Mouse (Mus musculus) hindbrain, embryonic 15.5 days (tissue): ENCODE measurements around the gene Fgl2. TPM values are rescaled to one million over a fixed set of nuclear protein-coding genes. Genes with fewer than 3 reads are reported as not detected.

Experiments
- ATAC-seq: fragments of 200-750 bp; cut with Nextera tagmentation; 2 replicates; pipeline ENCODE4 v1.8.0; 2017; ENCODE audit warnings: low read depth, moderate number of reproducible peaks, moderate TSS enrichment; ENCODE audit not compliant: low FRiP score
- H3K27ac ChIP-seq: fragments of 300-500 bp; sonication (generic); replicated peaks from 2 replicates; pipeline ENCODE4 v1.5.1; 2015; ENCODE audit warnings: mild to moderate bottlenecking, inconsistent platforms
- H3K27me3 ChIP-seq: fragments of 300-500 bp; sonication (generic); 2 replicates; pipeline ENCODE4 v1.6.1; 2015; ENCODE audit warnings: control low read depth, inconsistent platforms
- H3K36me3 ChIP-seq: fragments of 300-500 bp; sonication (generic); 2 replicates; pipeline ENCODE4 v1.6.1; 2015; ENCODE audit warnings: control low read depth, inconsistent platforms
- H3K4me1 ChIP-seq: fragments of 300-500 bp; sonication (generic); replicated peaks from 2 replicates; pipeline ENCODE4 v1.6.1; 2015; ENCODE audit warnings: control low read depth, inconsistent platforms
- H3K4me2 ChIP-seq: fragments of 300-500 bp; sonication (generic); 2 replicates; pipeline ENCODE4 v1.6.1; 2015; ENCODE audit warnings: moderate library complexity, mild to moderate bottlenecking, inconsistent platforms
- H3K4me3 ChIP-seq: fragments of 300-500 bp; sonication (generic); 2 replicates; pipeline ENCODE4 v1.5.1; 2015; ENCODE audit warnings: mild to moderate bottlenecking, inconsistent platforms
- H3K9ac ChIP-seq: fragments of 300-500 bp; sonication (generic); 2 replicates; pipeline ENCODE4 v1.6.1; 2015; ENCODE audit warnings: inconsistent platforms
- H3K9me3 ChIP-seq: fragments of 300-500 bp; sonication (generic); 2 replicates; pipeline ENCODE4 v1.6.1; 2016; ENCODE audit warnings: control low read depth, inconsistent platforms
- WGBS: fragments of 180-500 bp; shearing (Covaris S2); methylation state at CpG from one replicate; pipeline ENCODE4 v1.1.7; 2015; 5-methylcytosine and 5-hydroxymethylcytosine counted together
- polyA plus RNA-seq: library from polyadenylated mRNA; unstranded; fragments of >200 nt; fragmentation: Nextera tagmentation; extraction: Ambion mirVana; gene quantifications from 2 replicates; pipeline ENCODE4 v1.2.1, GENCODE M21; 2015

The Fgl2 gene
- polyA plus RNA-seq, 1 experiment from 2014 or later = 5.1 TPM

DNA sequence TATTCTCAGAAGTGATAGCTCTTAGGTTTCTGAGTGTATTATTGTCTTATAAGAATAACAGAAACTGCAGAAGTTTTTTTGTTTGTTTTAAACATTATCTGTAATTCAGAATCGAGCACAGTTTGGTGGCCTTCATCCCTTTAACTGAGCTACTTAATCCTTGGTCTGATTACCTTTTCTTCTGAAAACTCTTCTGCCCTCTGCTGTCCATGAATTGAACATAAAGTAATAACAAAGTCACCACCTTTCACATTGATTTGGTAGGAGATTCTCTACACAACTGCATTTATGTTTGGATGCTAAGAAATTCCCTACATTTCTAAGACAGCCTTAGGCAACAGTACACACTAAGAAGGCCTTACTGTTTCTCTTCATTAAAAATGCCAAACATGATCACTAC, 48.2 kb downstream of the Fgl2 start:
- H3K4me1 ChIP-seq = peaks cover 3% of the 10 kb centered on the region
- ATAC-seq = no peak
- no peaks in the 10 kb centered on the region for H3K36me3 ChIP-seq
- H3K27ac ChIP-seq = no peak overlapping the region
- no peak overlapping the region for H3K4me2 ChIP-seq
- no peaks in the 10 kb centered on the region for H3K9me3 ChIP-seq
- 41% methylated on average over 1 of the region's 1 CpGs for WGBS
- no peak overlapping the region for H3K4me3 ChIP-seq
- H3K27me3 ChIP-seq = no peaks in the 10 kb centered on the region
- no peak overlapping the region for H3K9ac ChIP-seq

DNA sequence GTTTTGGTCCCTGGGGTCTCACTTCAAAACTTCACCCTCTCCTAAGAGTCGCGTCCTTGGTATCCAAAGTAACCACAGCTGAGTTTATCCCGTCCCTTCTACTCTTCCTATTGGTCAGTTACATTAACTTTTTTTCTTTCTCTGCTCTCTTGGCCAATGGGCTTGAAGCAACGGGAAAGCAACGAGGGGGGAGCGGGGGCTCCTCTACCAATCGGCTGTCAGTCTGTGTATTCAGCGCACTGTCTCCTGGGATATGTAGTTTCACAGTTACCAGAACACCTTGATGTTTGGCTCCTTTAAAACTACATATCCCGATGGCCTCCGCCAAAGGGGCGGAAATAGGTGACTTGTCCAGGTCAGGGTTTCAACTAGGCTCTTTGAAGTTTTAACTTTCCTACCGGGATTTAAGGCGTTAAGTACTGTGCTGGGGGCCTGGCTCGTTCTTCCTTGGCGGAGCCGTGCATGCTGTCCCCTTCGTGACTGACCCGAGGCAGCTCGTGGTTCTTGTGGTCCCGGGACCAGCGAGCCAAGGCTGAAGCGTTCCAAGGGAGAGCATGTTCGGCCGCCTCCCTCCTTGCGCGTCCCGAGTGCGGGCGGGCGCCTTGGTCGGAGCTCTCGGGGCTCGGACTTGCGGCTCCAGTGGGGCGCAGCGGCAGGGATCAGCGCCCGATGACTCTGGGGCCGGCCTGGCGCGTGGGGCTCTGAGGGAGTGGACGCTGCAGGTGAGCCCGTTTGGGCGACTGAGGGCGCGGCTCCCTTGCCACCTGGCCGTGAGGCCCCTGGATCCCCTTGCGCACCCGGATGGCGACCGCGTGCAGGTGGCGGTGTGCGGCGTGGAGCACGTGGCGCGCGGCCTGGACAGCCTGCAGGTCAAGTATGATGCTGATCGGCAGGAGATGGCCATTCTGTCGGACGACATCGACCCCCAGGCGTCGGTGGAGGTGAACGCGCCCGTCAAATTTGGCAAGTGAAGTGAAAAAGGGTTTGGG, 52.5 kb downstream of the Fgl2 start, which contains the start of the genes Ccdc146 and Fam185a:
Gene Ccdc146 (minus strand): TSS at position 64 of the 989 bp plus-strand sequence.
Gene Fam185a (plus strand): TSS at position 345 of the 989 bp plus-strand sequence.
- Histone ChIP-seq H3K9me3 (no peaks in the 10 kb centered on the region), H3K4me2 (peak within 1 kb of the TSS; percentile 83), H3K4me3 (peak within 1 kb of the TSS; percentile 94), H3K9ac (peak within 1 kb of the TSS; percentile 78), H3K4me1 (peaks cover 17% of the 10 kb centered on the region), H3K27ac (peak within 1 kb of the TSS; percentile 65), H3K27me3 (no peaks in the 10 kb centered on the region), H3K36me3 (no peaks in the 10 kb centered on the region)
- peak; percentile 100 for ATAC-seq
- WGBS = under 1% methylated on average over 68 of the region's 68 CpGs

DNA sequence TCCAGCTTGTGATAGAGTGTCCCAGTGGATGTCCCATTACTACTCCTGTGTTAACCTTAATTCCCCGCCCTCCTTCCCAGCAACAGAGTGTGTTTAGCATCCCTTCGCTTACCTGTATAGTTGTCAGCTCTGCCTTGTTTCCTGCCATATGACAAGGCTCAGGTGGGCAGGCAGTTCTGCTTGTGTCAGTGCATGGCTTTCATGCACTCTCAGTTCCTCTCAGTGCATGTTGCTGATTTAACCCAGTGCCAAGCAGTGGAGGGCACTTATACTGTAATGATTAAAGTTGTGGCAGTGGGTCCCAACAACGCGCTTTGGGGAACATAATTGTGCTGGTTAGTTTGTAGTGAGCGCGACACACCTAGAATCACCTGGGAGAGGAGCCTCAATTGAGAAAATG, 54.2 kb downstream of the Fgl2 start:
- H3K4me2 ChIP-seq = peak overlapping the region; percentile 83
- ATAC-seq = no peak
- H3K36me3 ChIP-seq = no peaks in the 10 kb centered on the region
- WGBS = 95% methylated on average over 6 of the region's 6 CpGs
- H3K27ac ChIP-seq = no peak overlapping the region
- no peaks in the 10 kb centered on the region for H3K27me3 ChIP-seq
- peak overlapping the region; percentile 94; the same call in 1 of the 2 replicates for H3K4me3 ChIP-seq
- H3K9me3 ChIP-seq = no peaks in the 10 kb centered on the region
- H3K9ac ChIP-seq = no peak overlapping the region
- peaks cover 17% of the 10 kb centered on the region for H3K4me1 ChIP-seq

Other genes with a start within 250 kb of the Fgl2 start
- 12.4 and 14.0 TPM in 2 replicates for gene Gsap, start 186.4 kb upstream of the Fgl2 start, polyA plus RNA-seq
- 1.0 and 1.2 TPM in 2 replicates for gene Ccdc146, start 52.0 kb downstream of the Fgl2 start, polyA plus RNA-seq
- 9.0 and 9.3 TPM in 2 replicates for gene Fam185a, start 52.3 kb downstream of the Fgl2 start, polyA plus RNA-seq
- 5.7 and 7.9 TPM in 2 replicates for gene Lrrc17, start 170.9 kb downstream of the Fgl2 start, polyA plus RNA-seq